Mouse (Mus musculus) neutrophil, adult 83 days (primary cell): ENCODE results near the gene Proser1. TPM values are rescaled to one million over a fixed set of nuclear protein-coding genes. Genes with fewer than 3 reads are reported as not detected.

ENCODE experiments used
- total RNA-seq, 2 experiments: library from RNA; stranded (reverse); gene quantifications; one replicate each; pipeline ENCODE4 v1.2.4; 2023

Proser1 gene
- 10 to 100 TPM; 21.0 to 23.4 TPM for total RNA-seq

DNA sequence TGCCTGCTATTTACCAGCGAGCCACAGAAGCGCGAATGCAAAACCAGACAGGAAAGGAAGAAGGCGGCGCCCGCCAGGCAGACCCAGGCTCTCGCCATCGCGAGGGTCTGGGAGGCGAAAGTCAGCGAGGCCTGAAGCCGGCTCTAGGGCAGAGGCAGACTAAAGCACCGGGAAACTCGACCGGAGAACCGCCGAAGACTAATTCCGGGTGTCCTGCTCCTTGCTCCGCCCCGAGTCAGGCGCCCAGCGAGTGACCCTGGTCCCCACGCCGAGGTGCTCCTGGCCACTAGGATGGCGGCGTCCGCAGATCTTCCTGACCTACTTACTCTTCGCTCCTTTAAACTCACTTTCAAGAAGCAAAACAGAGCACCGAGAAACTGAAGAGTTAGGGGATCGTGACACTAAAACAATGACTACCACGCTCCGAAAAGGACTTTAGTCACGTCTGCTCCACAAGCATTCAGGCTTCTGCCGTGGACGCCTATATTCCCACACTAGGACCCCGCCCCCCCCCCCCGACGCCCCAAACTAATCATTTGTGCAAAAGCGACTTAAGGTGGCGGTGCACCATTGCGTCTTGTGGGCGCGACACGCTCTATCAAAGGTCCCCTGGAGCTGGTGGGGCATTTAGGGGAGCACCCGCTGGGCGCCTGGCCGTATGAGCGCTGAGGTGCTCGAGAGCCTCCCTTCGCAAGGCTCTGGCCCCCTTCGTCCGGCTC lies at the start of gene Proser1, which contains the start of gene Nhlrc3:
TSS of gene Proser1 (plus strand) at position 621 of the 719 bp plus-strand sequence.
TSS of gene Nhlrc3 (minus strand) at position 287 of the 719 bp plus-strand sequence.

GRCm38 (mm10) chr3:53488353-53488752 lies 24.9 kb downstream of the Proser1 start, which contains the start of gene Stoml3:
Stoml3 (plus strand) TSS chr3:53488653.

Other genes with a start within 250 kb of the Proser1 start
- 10 to 100 TPM in 1 of 2 experiments, 1 to 10 TPM in 1; 9.9 to 10.7 TPM for gene Nhlrc3, start 334 bp upstream of the Proser1 start, total RNA-seq
- not detected for gene Stoml3, start 25.0 kb downstream of the Proser1 start, total RNA-seq
- not detected for gene Frem2, start 193.7 kb downstream of the Proser1 start, total RNA-seq